Mouse (Mus musculus): Measurements from ENCODE around the gene D430019H16Rik.

GRCm38 (mm10) chr12:105458791-105459190 is 5.1 kb downstream of the D430019H16Rik start:
- TF ChIP-seq GATA1 (IDR thresholded peaks at IDR 0.05; ENCODE audit: low read length): no peak
- TF ChIP-seq TAL1 (IDR thresholded peaks at IDR 0.05; ENCODE audit: low read length): no peak

Measured in erythroblast, embryonic 14.5 days (primary cell).